In genomic region chr5:122756680-122757079, GRCm38 (mm10) we compare ENCODE assay signal across 13 mouse cellular contexts. TPM values are rescaled to one million over a fixed set of nuclear protein-coding genes. Genes with fewer than 3 reads are reported as not detected.
DNase-seq lines count a peak whose midpoint lies in the region; ATAC-seq and TF ChIP-seq lines count a peak whose summit lies in the region.
"Had no signal": no experiment of that assay in that cellular context is flagged by ENCODE, and none has a peak within 500 bp of the region (broad histone marks: within the 10 kb centered on the region; RNA-seq: fewer than 3 reads in every experiment).

No protein-coding gene starts in this region.

- H3K4me1 ChIP-seq in heart, adult 2 months (ENCODE audit: control insufficient read depth, insufficient read depth, low read length), result peaks cover 3% of the 10 kb centered on the region
- H3K4me1 ChIP-seq: embryonic facial prominence, embryonic 12.5 days; forebrain, embryonic 13.5 days; limb, embryonic 13.5 days had no signal

- H3K27me3 ChIP-seq in heart, adult 2 months (ENCODE audit: control insufficient read depth, insufficient read depth, low read length), result no peaks in the 10 kb centered on the region
- H3K27me3 ChIP-seq: embryonic facial prominence, embryonic 12.5 days; forebrain, embryonic 13.5 days; limb, embryonic 13.5 days had no signal

- H3K9ac ChIP-seq in heart, adult 2 months (ENCODE audit: low read depth, low read length), result no peak overlapping the region
- H3K9ac ChIP-seq: embryonic facial prominence, embryonic 12.5 days; forebrain, embryonic 13.5 days; limb, embryonic 13.5 days had no signal

- no peak for TF ChIP-seq EP300 in heart, adult 2 months (IDR thresholded peaks at IDR 0.05; ENCODE audit: insufficient read depth, low read depth, low read length)

- no peak overlapping the region for H3K27ac ChIP-seq in heart, adult 2 months
- H3K27ac ChIP-seq: embryonic facial prominence, embryonic 12.5 days; forebrain, embryonic 13.5 days; limb, embryonic 13.5 days had no signal

- peak; percentile 8; the same call in 1 of the 2 replicates for TF ChIP-seq CTCF in heart, adult 2 months (IDR thresholded peaks at IDR 0.05)

- H3K79me2 ChIP-seq in heart, adult 2 months (replicated peaks; ENCODE audit: control insufficient read depth, insufficient read depth, low read length), result no peaks in the 10 kb centered on the region

- no peak for TF ChIP-seq POLR2A in heart, adult 2 months (IDR thresholded peaks at IDR 0.05; ENCODE audit: insufficient read depth, low read depth, low read length)

- H3K36me3 ChIP-seq in heart, adult 2 months (ENCODE audit: control insufficient read depth, insufficient read depth, low read length), result no peaks in the 10 kb centered on the region; the same call in 1 of the 2 replicates

- DNase-seq in heart, adult 2 months, result peak; percentile 69 to 77
- no peak for DNase-seq in heart, adult 8-10 months (ENCODE audit: low spot score)
- DNase-seq in testis, postnatal 10 days (ENCODE audit: low spot score), result peak; percentile 58
- no peak for DNase-seq in testis, postnatal 14 days (ENCODE audit: low spot score)
- peak; percentile 35 to 58 for DNase-seq in gastrocnemius, adult 8-10 months (ENCODE audit: low spot score in 2 of 2)
- no peak for DNase-seq in right cerebral cortex, postnatal 14 days
- DNase-seq in layer of hippocampus, postnatal 10 days (ENCODE audit: low spot score in 2 of 2), result no peak
- DNase-seq: lung, postnatal 14 days; thymus, postnatal 4 days had no signal

- no peak overlapping the region for H3K4me3 ChIP-seq in heart, adult 2 months
- H3K4me3 ChIP-seq: embryonic facial prominence, embryonic 12.5 days; forebrain, embryonic 13.5 days; limb, embryonic 13.5 days had no signal

- no peak for ATAC-seq in CD4-positive, CD25-positive, alpha-beta regulatory T cell, adult 4 months
- ATAC-seq: forebrain, embryonic 13.5 days had no signal

- 67% methylated on average over 7 of the region's 7 CpGs for WGBS in heart, adult 2 months

- intact Hi-C loops in heart, adult 2 months (cut with DNase I), result no loop called here

RNA-seq across cellular contexts. Expression of gene Camkk2, which starts 22.5 kb away (rescaled TPM):
- total RNA-seq in heart, adult 2 months (2021), result 10 to 100 TPM; 10.2 to 13.6 TPM
- 9.3 and 10.5 TPM in 2 replicates for polyA plus RNA-seq in heart, adult 2 months (2012; rRNA removed)
- total RNA-seq in heart, adult 8-10 months (2022), result 10 to 100 TPM in 3 of 4 experiments, 1 to 10 TPM in 1; 8.9 to 12.5 (median 11.3) TPM
- total RNA-seq in gastrocnemius, adult 8-10 months (2022), result 1 to 10 TPM; 2.0 to 3.4 (median 3.1) TPM
- 1 to 10 TPM; 2.8 to 2.9 TPM for polyA plus RNA-seq in CD4-positive, CD25-positive, alpha-beta regulatory T cell, adult 4 months (2017; shearing (Covaris generic))
- total RNA-seq in layer of hippocampus, postnatal 10 days (2021), result 100 to 1,000 TPM; 103 to 117 TPM

RNA-seq across cellular contexts. Expression of gene P2rx4, which starts 49.3 kb away (rescaled TPM):
- 10 to 100 TPM; 17.4 to 19.0 TPM for total RNA-seq in heart, adult 2 months (2021)
- polyA plus RNA-seq in heart, adult 2 months (2012; rRNA removed), result 28.9 and 35.0 TPM in 2 replicates
- total RNA-seq in heart, adult 8-10 months (2022), result 10 to 100 TPM; 16.2 to 19.3 (median 18.5) TPM
- 1 to 10 TPM; 2.0 to 3.5 (median 2.9) TPM for total RNA-seq in gastrocnemius, adult 8-10 months (2022)
- polyA plus RNA-seq in CD4-positive, CD25-positive, alpha-beta regulatory T cell, adult 4 months (2017; shearing (Covaris generic)), result 10 to 100 TPM; 41.2 to 68.7 TPM
- 10 to 100 TPM in 1 of 2 experiments, 1 to 10 TPM in 1; 8.8 to 10.5 TPM for total RNA-seq in layer of hippocampus, postnatal 10 days (2021)

Comparison
In these comparisons a context has a peak if more than half of its experiments do, and no peak if none do; other contexts are left out.
1. DNase-seq: peak in heart, adult 2 months (2 of 2), testis, postnatal 10 days (single experiment) and gastrocnemius, adult 8-10 months (2 of 2); none in heart, adult 8-10 months (single experiment), testis, postnatal 14 days (single experiment), right cerebral cortex, postnatal 14 days (single experiment) and layer of hippocampus, postnatal 10 days (0 of 2).
2. RNA of gene Camkk2, which starts 22.5 kb away (total RNA-seq): 103 to 117 TPM in layer of hippocampus, postnatal 10 days; 10.2 to 13.6 TPM in heart, adult 2 months, 8.9 to 12.5 TPM in heart, adult 8-10 months and 2.0 to 3.4 TPM in gastrocnemius, adult 8-10 months; every median in the first group is over 4 times any median in the second.